8 mouse cellular contexts compared by ENCODE assay signal in the genomic region with DNA sequence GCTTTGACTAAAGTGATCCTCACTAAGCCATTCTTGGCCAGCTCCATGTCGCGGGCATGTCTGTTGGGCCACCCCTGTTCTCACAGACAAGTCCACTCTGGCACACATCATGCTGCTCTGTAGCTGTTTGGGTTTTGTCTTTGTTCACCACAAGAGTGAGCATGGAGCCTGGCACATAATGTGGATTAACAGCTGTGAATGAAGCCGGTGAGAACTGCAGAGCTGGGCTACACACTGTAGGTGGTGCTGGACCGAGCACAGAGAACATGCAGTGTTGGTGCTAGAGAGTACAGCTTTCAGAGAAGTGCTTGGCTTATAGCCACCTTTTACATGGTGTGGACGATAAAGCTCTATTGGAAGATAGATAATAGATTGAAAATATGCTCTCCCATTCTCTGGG.
DNase-seq lines count a peak whose midpoint lies in the region; ATAC-seq and TF ChIP-seq lines count a peak whose summit lies in the region.

No protein-coding gene starts in this region.

- no peak for DNase-seq in liver, postnatal 0 days
- DNase-seq in liver: no peak
- peak; percentile 88 for DNase-seq in brain, embryonic 14.5 days (ENCODE audit: low read depth)
- peak; percentile 44 to 76 for DNase-seq in frontal cortex, adult 2 months (ENCODE audit: extremely low spot score in 1 of 2, low spot score in 1 of 2)
- peak; percentile 70 for DNase-seq in left cerebral cortex, postnatal 4 days

- no peaks in the 10 kb centered on the region for H3K4me1 ChIP-seq in liver, postnatal 0 days (ENCODE audit: insufficient read depth)
- no peaks in the 10 kb centered on the region for H3K4me1 ChIP-seq in neural tube, embryonic 15.5 days
- no peaks in the 10 kb centered on the region for H3K4me1 ChIP-seq in liver, embryonic 12.5 days
- H3K4me1 ChIP-seq in kidney, embryonic 16.5 days (ENCODE audit: insufficient read depth, low read length): no peaks in the 10 kb centered on the region

- H3K4me2 ChIP-seq in liver, postnatal 0 days (ENCODE audit: low read depth, low read length): no peak overlapping the region
- no peak overlapping the region for H3K4me2 ChIP-seq in neural tube, embryonic 15.5 days
- H3K4me2 ChIP-seq in liver, embryonic 12.5 days: no peak overlapping the region
- H3K4me2 ChIP-seq in kidney, embryonic 16.5 days (replicated peaks; ENCODE audit: low read depth, low read length): no peak overlapping the region

- WGBS in liver, postnatal 0 days (ENCODE audit: insufficient replicate concordance): 59% methylated on average over 5 of the region's 5 CpGs
- 54% methylated on average over 5 of the region's 5 CpGs for WGBS in neural tube, embryonic 15.5 days
- 57% methylated on average over 5 of the region's 5 CpGs for WGBS in liver, embryonic 12.5 days (ENCODE audit: insufficient replicate concordance)
- 62% methylated on average over 5 of the region's 5 CpGs for WGBS in kidney, embryonic 16.5 days

- no peak for TF ChIP-seq POLR2A in brain, embryonic 14.5 days (IDR thresholded peaks at IDR 0.05; ENCODE audit: borderline replicate concordance, extremely low read depth, insufficient read depth, insufficient read length, poor library complexity, severe bottlenecking)

- H3K27ac ChIP-seq in liver, postnatal 0 days (ENCODE audit: low read depth): no peak overlapping the region
- H3K27ac ChIP-seq in neural tube, embryonic 15.5 days (replicated peaks): no peak overlapping the region
- H3K27ac ChIP-seq in liver, embryonic 12.5 days: no peak overlapping the region
- H3K27ac ChIP-seq in kidney, embryonic 16.5 days (ENCODE audit: low read length): no peak overlapping the region

- H3K9me3 ChIP-seq in liver, postnatal 0 days (ENCODE audit: low read length): no peaks in the 10 kb centered on the region
- no peaks in the 10 kb centered on the region for H3K9me3 ChIP-seq in neural tube, embryonic 15.5 days (replicated peaks)
- H3K9me3 ChIP-seq in liver, embryonic 12.5 days (replicated peaks): no peaks in the 10 kb centered on the region
- H3K9me3 ChIP-seq in kidney, embryonic 16.5 days (ENCODE audit: low read length): no peaks in the 10 kb centered on the region

- H3K36me3 ChIP-seq in liver, postnatal 0 days (replicated peaks; ENCODE audit: insufficient read depth, low read length): no peaks in the 10 kb centered on the region
- H3K36me3 ChIP-seq in neural tube, embryonic 15.5 days: no peaks in the 10 kb centered on the region
- no peaks in the 10 kb centered on the region for H3K36me3 ChIP-seq in liver, embryonic 12.5 days
- no peaks in the 10 kb centered on the region for H3K36me3 ChIP-seq in kidney, embryonic 16.5 days (ENCODE audit: insufficient read depth, low read length)

- peak; percentile 50 for TF ChIP-seq CTCF in liver, postnatal 0 days (IDR thresholded peaks at IDR 0.05; ENCODE audit: low read depth)
- TF ChIP-seq CTCF in brain, embryonic 14.5 days (IDR thresholded peaks at IDR 0.05; ENCODE audit: borderline replicate concordance, extremely low read depth, insufficient read depth, insufficient read length): peak; percentile 68

- intact Hi-C loops in left cerebral cortex, postnatal 4 days (cut with DNase I): loop anchor here (5.0 to 10.0 kb wide), 2 partner anchors 616 to 743 kb away; no protein-coding TSS in a partner anchor

- no peak overlapping the region for H3K4me3 ChIP-seq in liver, postnatal 0 days (ENCODE audit: low read depth, low read length)
- H3K4me3 ChIP-seq in neural tube, embryonic 15.5 days (replicated peaks): no peak overlapping the region
- no peak overlapping the region for H3K4me3 ChIP-seq in liver, embryonic 12.5 days
- H3K4me3 ChIP-seq in kidney, embryonic 16.5 days (ENCODE audit: low read length): no peak overlapping the region

- H3K27me3 ChIP-seq in liver, postnatal 0 days (ENCODE audit: insufficient read depth, low read length): no peaks in the 10 kb centered on the region
- peaks cover 18% of the 10 kb centered on the region for H3K27me3 ChIP-seq in neural tube, embryonic 15.5 days (replicated peaks)
- H3K27me3 ChIP-seq in liver, embryonic 12.5 days (replicated peaks): no peaks in the 10 kb centered on the region
- peaks cover 9% of the 10 kb centered on the region for H3K27me3 ChIP-seq in kidney, embryonic 16.5 days (ENCODE audit: insufficient read depth, low read length)

- H3K9ac ChIP-seq in liver, postnatal 0 days (replicated peaks): no peak overlapping the region
- H3K9ac ChIP-seq in neural tube, embryonic 15.5 days (replicated peaks): no peak overlapping the region
- H3K9ac ChIP-seq in liver, embryonic 12.5 days: no peak overlapping the region
- no peak overlapping the region for H3K9ac ChIP-seq in kidney, embryonic 16.5 days (replicated peaks; ENCODE audit: low read length)

- ATAC-seq in liver, postnatal 0 days: 0 out of 2 replicates have a peak, but pooled peaks have one; percentile 38
- peak; percentile 72 for ATAC-seq in neural tube, embryonic 15.5 days (ENCODE audit: low FRiP score)
- ATAC-seq in liver, embryonic 12.5 days: no peak
- ATAC-seq in kidney, embryonic 16.5 days (ENCODE audit: low FRiP score, low TSS enrichment): no peak

- TF ChIP-seq EP300 in liver, postnatal 0 days (IDR thresholded peaks at IDR 0.05; ENCODE audit: low read depth): no peak

Comparison
In these comparisons a context has a peak if more than half of its experiments do, and no peak if none do; other contexts are left out.
1. ATAC-seq: peak in liver, postnatal 0 days (single experiment) and neural tube, embryonic 15.5 days (single experiment); none in liver, embryonic 12.5 days (single experiment) and kidney, embryonic 16.5 days (single experiment).
2. DNase-seq: peak in brain, embryonic 14.5 days (single experiment), frontal cortex, adult 2 months (2 of 2) and left cerebral cortex, postnatal 4 days (single experiment); none in liver, postnatal 0 days (single experiment) and liver (single experiment).